Comparison of ENCODE assay signal across 36 mouse cellular contexts in genomic region chr17:79650297-79650696, GRCm38 (mm10).
"Had no signal": no experiment of that assay in that cellular context is flagged by ENCODE, and none has a peak within 500 bp of the region (broad histone marks: within the 10 kb centered on the region; RNA-seq: fewer than 3 reads in every experiment).

No protein-coding gene starts in this region.

- H3K4me2 ChIP-seq: heart, embryonic 11.5 days; heart, embryonic 12.5 days; heart, embryonic 13.5 days; heart, embryonic 15.5 days; hindbrain, embryonic 12.5 days; hindbrain, embryonic 13.5 days; hindbrain, embryonic 14.5 days; hindbrain, embryonic 15.5 days; intestine, embryonic 15.5 days; kidney, embryonic 15.5 days had no signal

- H3K36me3 ChIP-seq: heart, embryonic 15.5 days; hindbrain, embryonic 10.5 days; hindbrain, embryonic 12.5 days; hindbrain, embryonic 13.5 days; hindbrain, embryonic 15.5 days; intestine, embryonic 15.5 days; kidney, embryonic 15.5 days had no signal

- ATAC-seq: hindbrain, embryonic 16.5 days; hindbrain, postnatal 0 days; inflammation-experienced regulatory T-cells, adult 6 months; intestine, embryonic 15.5 days; intestine, embryonic 16.5 days; intestine, postnatal 0 days had no signal

- H3K4me1 ChIP-seq: heart, embryonic 10.5 days; heart, embryonic 12.5 days; heart, embryonic 13.5 days; heart, embryonic 15.5 days; hindbrain, embryonic 10.5 days; hindbrain, embryonic 12.5 days; hindbrain, embryonic 13.5 days; hindbrain, embryonic 15.5 days; intestine, embryonic 15.5 days; kidney, embryonic 15.5 days had no signal

- H3K9ac ChIP-seq: heart, embryonic 12.5 days; heart, embryonic 13.5 days; heart, embryonic 15.5 days; hindbrain, embryonic 12.5 days; hindbrain, embryonic 13.5 days; hindbrain, embryonic 14.5 days; hindbrain, embryonic 15.5 days; intestine, embryonic 15.5 days; kidney, embryonic 15.5 days had no signal

- H3K27me3 ChIP-seq: heart, embryonic 12.5 days; heart, embryonic 13.5 days; heart, embryonic 15.5 days; hindbrain, embryonic 12.5 days; hindbrain, embryonic 13.5 days; hindbrain, embryonic 15.5 days; intestine, embryonic 15.5 days; kidney, embryonic 15.5 days had no signal

- H3K4me3 ChIP-seq: heart, adult 2 months; heart, embryonic 10.5 days; heart, embryonic 12.5 days; heart, embryonic 13.5 days; heart, embryonic 15.5 days; hindbrain, embryonic 10.5 days; hindbrain, embryonic 12.5 days; hindbrain, embryonic 13.5 days; hindbrain, embryonic 15.5 days; intestine, embryonic 15.5 days; kidney, embryonic 15.5 days; layer of hippocampus, adult 2 months had no signal

- H3K9me3 ChIP-seq: heart, embryonic 10.5 days; heart, embryonic 12.5 days; heart, embryonic 13.5 days; heart, embryonic 15.5 days; hindbrain, embryonic 10.5 days; hindbrain, embryonic 12.5 days; hindbrain, embryonic 13.5 days; hindbrain, embryonic 15.5 days; intestine, embryonic 15.5 days; kidney, embryonic 15.5 days had no signal

- H3K27ac ChIP-seq: heart, adult 2 months; heart, embryonic 10.5 days; heart, embryonic 13.5 days; heart, embryonic 15.5 days; hindbrain, embryonic 10.5 days; hindbrain, embryonic 12.5 days; hindbrain, embryonic 13.5 days; hindbrain, embryonic 14.5 days; hindbrain, embryonic 15.5 days; hindbrain, postnatal 0 days; intestine, embryonic 15.5 days; kidney, embryonic 15.5 days; kidney, postnatal 0 days; layer of hippocampus, adult 2 months had no signal

- DNase-seq: heart, adult 18-20 months; heart, adult 2 months; heart, postnatal 10 days; heart, postnatal 14 days; heart, postnatal 36 days; heart, postnatal 4 days; kidney, adult 11 months; kidney, adult 18-20 months; kidney, adult 2 months; kidney, adult 8-10 months; kidney, adult 9 months; kidney, postnatal 10 days; kidney, postnatal 14 days; kidney, postnatal 25 days; kidney, postnatal 36 days; kidney, postnatal 4 days; layer of hippocampus, adult 9-11 months had no signal
